Comparison of ENCODE assay signal across 8 mouse cellular contexts in the genomic region with DNA sequence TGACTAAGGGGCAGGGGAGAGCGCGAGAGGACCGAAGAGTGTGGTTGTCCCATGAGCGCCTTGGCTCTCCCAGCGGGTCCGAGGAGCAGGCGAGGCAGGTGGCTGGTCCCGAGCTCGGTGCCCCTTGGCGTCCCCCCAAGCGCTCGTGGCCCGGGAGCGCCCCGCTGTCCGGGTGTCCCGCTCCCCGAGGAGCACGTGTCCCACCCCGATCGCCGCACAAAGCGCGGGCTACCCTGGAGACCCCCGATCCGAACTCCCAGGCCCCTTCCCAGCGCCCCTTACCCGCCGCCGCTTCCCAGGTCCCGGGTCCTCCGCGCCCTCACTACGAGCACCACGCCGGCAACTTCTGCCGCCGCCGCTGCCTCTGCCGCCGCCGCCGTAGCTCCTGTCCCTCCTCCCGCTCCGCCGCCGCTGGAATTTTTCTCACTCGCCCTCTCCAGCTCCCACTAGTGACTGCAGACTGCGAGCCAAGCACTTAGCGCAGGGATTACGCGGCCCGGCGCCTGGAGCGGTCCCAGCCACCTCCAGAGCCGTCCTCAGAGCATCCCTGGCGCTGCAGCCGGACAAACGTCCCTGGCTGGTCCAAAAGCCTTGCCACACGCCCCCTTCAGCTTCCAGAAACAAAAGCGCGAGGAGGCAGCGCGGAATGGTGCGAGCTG. TPM values are rescaled to one million over a fixed set of nuclear protein-coding genes. Genes with fewer than 3 reads are reported as not detected.
DNase-seq lines count a peak whose midpoint lies in the region; ATAC-seq and TF ChIP-seq lines count a peak whose summit lies in the region.
"Had no signal": no experiment of that assay in that cellular context is flagged by ENCODE, and none has a peak within 500 bp of the region (broad histone marks: within the 10 kb centered on the region; RNA-seq: fewer than 3 reads in every experiment).

Bmpr1b (minus strand) TSS at position 563 of the 659 bp plus-strand sequence.

- H3K9ac ChIP-seq in forebrain, embryonic 13.5 days: peak within 1 kb of the TSS; percentile 78
- H3K9ac ChIP-seq in heart, embryonic 15.5 days: peak within 1 kb of the TSS; percentile 64
- H3K9ac ChIP-seq in liver, embryonic 13.5 days: no peak within 1 kb of the TSS
- H3K9ac ChIP-seq in neural tube, embryonic 13.5 days: peak within 1 kb of the TSS; percentile 75

- no peaks in the 10 kb centered on the region for H3K9me3 ChIP-seq in forebrain, embryonic 13.5 days (replicated peaks)
- no peaks in the 10 kb centered on the region for H3K9me3 ChIP-seq in heart, embryonic 15.5 days (replicated peaks)
- H3K9me3 ChIP-seq in liver, embryonic 13.5 days (replicated peaks): no peaks in the 10 kb centered on the region
- H3K9me3 ChIP-seq in neural tube, embryonic 13.5 days: no peaks in the 10 kb centered on the region

- H3K27ac ChIP-seq in cerebellum, adult 2 months (ENCODE audit: insufficient read depth, low read length): no peak within 1 kb of the TSS
- H3K27ac ChIP-seq in forebrain, embryonic 13.5 days: peak within 1 kb of the TSS; percentile 44; the same call in 1 of the 2 replicates
- no peak within 1 kb of the TSS for H3K27ac ChIP-seq in heart, embryonic 15.5 days
- H3K27ac ChIP-seq in liver, embryonic 13.5 days: no peak within 1 kb of the TSS
- peak within 1 kb of the TSS; percentile 52; the same call in 1 of the 2 replicates for H3K27ac ChIP-seq in neural tube, embryonic 13.5 days (replicated peaks)
- H3K27ac ChIP-seq: macrophage had no signal

- no peak for TF ChIP-seq POLR2A in cerebellum, adult 2 months (IDR thresholded peaks at IDR 0.05; ENCODE audit: borderline replicate concordance, insufficient read depth, low read length)

- peak within 1 kb of the TSS; percentile 36 for H3K4me3 ChIP-seq in cerebellum, adult 2 months (replicated peaks; ENCODE audit: insufficient read depth, low read depth, low read length)
- H3K4me3 ChIP-seq in forebrain, embryonic 13.5 days: peak within 1 kb of the TSS; percentile 69
- peak within 1 kb of the TSS; percentile 68 for H3K4me3 ChIP-seq in heart, embryonic 15.5 days
- H3K4me3 ChIP-seq in liver, embryonic 13.5 days (replicated peaks): peak within 1 kb of the TSS; percentile 45
- peak within 1 kb of the TSS; percentile 73 for H3K4me3 ChIP-seq in neural tube, embryonic 13.5 days

- ATAC-seq in forebrain, embryonic 13.5 days: peak; percentile 93
- peak; percentile 83; the same call in 1 of the 2 replicates for ATAC-seq in heart, embryonic 15.5 days (replicated peaks; ENCODE audit: insufficient number of reproducible peaks, insufficient read depth, low FRiP score, low read depth)
- ATAC-seq in liver, embryonic 13.5 days (ENCODE audit: low read depth): no peak
- ATAC-seq in neural tube, embryonic 13.5 days (ENCODE audit: low read depth): peak; percentile 97

- WGBS in cerebellum, adult 2 months: under 1% methylated on average over 63 of the region's 65 CpGs
- under 1% methylated on average over 62 of the region's 65 CpGs for WGBS in forebrain, embryonic 13.5 days
- under 1% methylated on average over 65 of the region's 65 CpGs for WGBS in heart, embryonic 15.5 days
- under 1% methylated on average over 63 of the region's 65 CpGs for WGBS in liver, embryonic 13.5 days (ENCODE audit: insufficient replicate concordance)
- WGBS in neural tube, embryonic 13.5 days: under 1% methylated on average over 61 of the region's 65 CpGs

- no peaks in the 10 kb centered on the region for H3K4me1 ChIP-seq in cerebellum, adult 2 months (ENCODE audit: control insufficient read depth, insufficient read depth, low read length)
- H3K4me1 ChIP-seq in forebrain, embryonic 13.5 days: peaks cover 11% of the 10 kb centered on the region
- peaks cover 11% of the 10 kb centered on the region for H3K4me1 ChIP-seq in heart, embryonic 15.5 days (replicated peaks)
- no peaks in the 10 kb centered on the region for H3K4me1 ChIP-seq in liver, embryonic 13.5 days (replicated peaks)
- peaks cover 18% of the 10 kb centered on the region for H3K4me1 ChIP-seq in neural tube, embryonic 13.5 days (replicated peaks)

- no peaks in the 10 kb centered on the region; the same call in 1 of the 2 replicates for H3K27me3 ChIP-seq in cerebellum, adult 2 months (ENCODE audit: control insufficient read depth, insufficient read depth, low read length)
- peaks cover 23% of the 10 kb centered on the region for H3K27me3 ChIP-seq in forebrain, embryonic 13.5 days
- H3K27me3 ChIP-seq in heart, embryonic 15.5 days: peaks cover 47% of the 10 kb centered on the region
- H3K27me3 ChIP-seq in liver, embryonic 13.5 days: peaks cover 31% of the 10 kb centered on the region
- H3K27me3 ChIP-seq in neural tube, embryonic 13.5 days: peaks cover 31% of the 10 kb centered on the region

- H3K36me3 ChIP-seq in forebrain, embryonic 13.5 days (ENCODE audit: poor library complexity, severe bottlenecking): no peaks in the 10 kb centered on the region
- H3K36me3 ChIP-seq in heart, embryonic 15.5 days: no peaks in the 10 kb centered on the region
- no peaks in the 10 kb centered on the region for H3K36me3 ChIP-seq in liver, embryonic 13.5 days
- H3K36me3 ChIP-seq in neural tube, embryonic 13.5 days: no peaks in the 10 kb centered on the region

- peak within 1 kb of the TSS; percentile 89 for H3K4me2 ChIP-seq in forebrain, embryonic 13.5 days
- H3K4me2 ChIP-seq in heart, embryonic 15.5 days: peak within 1 kb of the TSS; percentile 99
- H3K4me2 ChIP-seq in liver, embryonic 13.5 days: peak within 1 kb of the TSS; percentile 59
- H3K4me2 ChIP-seq in neural tube, embryonic 13.5 days: peak within 1 kb of the TSS; percentile 95

- peak; percentile 30 to 31 for DNase-seq in cerebellum, adult 2 months
- DNase-seq in kidney, postnatal 14 days: peak; percentile 77
- no peak for DNase-seq in liver, embryonic 13.5 days
- DNase-seq in urinary bladder, postnatal 10 days (ENCODE audit: low spot score): peak; percentile 44

- no peak for TF ChIP-seq CTCF in cerebellum, adult 2 months (IDR thresholded peaks at IDR 0.05; ENCODE audit: borderline replicate concordance, insufficient read depth, low read depth, low read length)

RNA-seq across cellular contexts. Expression of gene Bmpr1b, which starts in this region (rescaled TPM):
- 6.0 and 6.4 TPM in 2 replicates for polyA plus RNA-seq in cerebellum, adult 2 months (2012; rRNA removed)
- polyA plus RNA-seq in forebrain, embryonic 13.5 days (2015; fragmentation: Nextera tagmentation; extraction: Ambion mirVana): 5.5 and 6.1 TPM in 2 replicates
- 0.59 and 1.2 TPM in 2 replicates for polyA plus RNA-seq in heart, embryonic 15.5 days (2015; fragmentation: Nextera tagmentation; extraction: Ambion mirVana)
- 0.18 and 0.19 TPM in 2 replicates for polyA plus RNA-seq in liver, embryonic 13.5 days (2015; fragmentation: Nextera tagmentation; extraction: Ambion mirVana)
- 3.5 and 5.2 TPM in 2 replicates for polyA plus RNA-seq in neural tube, embryonic 13.5 days (2015; fragmentation: Nextera tagmentation; extraction: Ambion mirVana)
- polyA plus RNA-seq: macrophage had no signal

Comparison
In these comparisons a context has a peak if more than half of its experiments do, and no peak if none do; other contexts are left out.
1. H3K27ac ChIP-seq: peak in forebrain, embryonic 13.5 days (single experiment) and neural tube, embryonic 13.5 days (single experiment); none in cerebellum, adult 2 months (single experiment), heart, embryonic 15.5 days (single experiment) and liver, embryonic 13.5 days (single experiment).
2. Peak in every context shown above with its lines, with median percentiles within 50 percentile points of each other: H3K4me3 ChIP-seq and H3K4me2 ChIP-seq.